Mouse (Mus musculus) lung, adult 2 months (tissue): ENCODE results near the gene Etfdh.

Experiments
- CTCF ChIP-seq: fragments of 200-500 bp; IDR thresholded peaks from 2 replicates; pipeline ENCODE4 v1.5.1; 2011; ENCODE audit warnings: mild to moderate bottlenecking, low read length, control low read depth; ENCODE audit not compliant: insufficient read depth
- POLR2A ChIP-seq: fragments of 200-500 bp; IDR thresholded peaks from 2 replicates; pipeline ENCODE4 v1.6.1; 2011; ENCODE audit warnings: low read depth, mild to moderate bottlenecking, control low read depth, low read length, borderline replicate concordance; ENCODE audit errors: extremely low read depth

DNA sequence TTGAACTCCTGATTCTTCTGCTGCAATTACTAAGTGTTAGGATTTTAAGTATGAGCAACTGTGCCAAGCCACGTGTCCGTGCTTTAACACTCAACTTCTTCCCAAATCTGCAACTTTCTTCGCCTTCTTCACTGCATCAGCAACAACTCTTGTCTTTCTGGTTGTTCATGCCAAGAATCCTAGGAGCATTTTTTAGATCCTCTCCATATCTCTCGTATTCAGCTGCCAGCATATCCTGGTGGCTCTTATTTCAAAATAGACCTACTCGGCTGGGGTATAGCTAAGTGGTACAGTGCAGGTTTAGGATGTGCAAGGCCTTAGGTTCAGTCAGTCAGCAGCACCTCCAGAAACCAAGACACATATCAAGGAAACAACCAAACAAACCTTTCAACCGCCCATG is 51.7 kb downstream of the Etfdh start:
- TF ChIP-seq CTCF = no peak
- no peak for TF ChIP-seq POLR2A
